Mouse (Mus musculus): ENCODE results near the gene Aqp3. TPM values are rescaled to one million over a fixed set of nuclear protein-coding genes. Genes with fewer than 3 reads are reported as not detected.

The Aqp3 gene
- 0.11 and 0.29 TPM in 2 replicates for polyA plus RNA-seq (2012)

GRCm38 (mm10) chr4:41097871-41098576 lies at the start of gene Aqp3:
TSS of gene Aqp3 (minus strand) at chr4:41098183.

GRCm38 (mm10) chr4:41135711-41136453 lies 37.9 kb upstream of the Aqp3 start, which contains the start of gene Ube2r2:
TSS of gene Ube2r2 (plus strand) at chr4:41135743.

GRCm38 (mm10) chr4:41124180-41124951 lies 26.4 kb upstream of the Aqp3 start, which contains the start of gene Nol6:
TSS of gene Nol6 (minus strand) at chr4:41124455.

GRCm38 (mm10) chr4:41047524-41048271 lies 50.3 kb downstream of the Aqp3 start, which contains the start of gene Aqp7:
TSS of gene Aqp7 (minus strand) at chr4:41048139.

Other genes starting within 250 kb of the Aqp3 start
- gene B4galt1, start 244.2 kb downstream of the Aqp3 start, polyA plus RNA-seq (2012) = 31.7 and 42.7 TPM in 2 replicates
- gene Spink4, start 178.1 kb downstream of the Aqp3 start, polyA plus RNA-seq (2012) = not detected in 2 replicates
- 354 and 451 TPM in 2 replicates for gene Bag1, start 149.9 kb downstream of the Aqp3 start, polyA plus RNA-seq (2012)
- 3.5 and 3.8 TPM in 2 replicates for gene Chmp5, start 149.8 kb downstream of the Aqp3 start, polyA plus RNA-seq (2012)
- 27.5 and 28.9 TPM in 2 replicates for gene Nfx1, start 127.3 kb downstream of the Aqp3 start, polyA plus RNA-seq (2012)
- gene Aqp7, start 50.0 kb downstream of the Aqp3 start, polyA plus RNA-seq (2012) = 0.07 and 0.09 TPM in 2 replicates
- gene Nol6, start 26.3 kb upstream of the Aqp3 start, polyA plus RNA-seq (2012) = 60.4 and 73.0 TPM in 2 replicates
- gene Ube2r2, start 37.6 kb upstream of the Aqp3 start, polyA plus RNA-seq (2012) = 40.7 and 46.9 TPM in 2 replicates
- gene Ubap2, start 177.0 kb upstream of the Aqp3 start, polyA plus RNA-seq (2012) = 450 and 525 TPM in 2 replicates
- 21.3 and 30.6 TPM in 2 replicates for gene Dcaf12, start 216.7 kb upstream of the Aqp3 start, polyA plus RNA-seq (2012)

Data from megakaryocyte-erythroid progenitor cell, adult 5 weeks (primary cell).